Mouse (Mus musculus) liver (tissue): Measurements from ENCODE around the gene Iqcg.

ENCODE experiments used
- DNase-seq: peaks from one replicate; pipeline ENCODE4 v3.0.0-alpha.2; 2020; ENCODE audit warnings: mixed read lengths

The Iqcg gene

DNA sequence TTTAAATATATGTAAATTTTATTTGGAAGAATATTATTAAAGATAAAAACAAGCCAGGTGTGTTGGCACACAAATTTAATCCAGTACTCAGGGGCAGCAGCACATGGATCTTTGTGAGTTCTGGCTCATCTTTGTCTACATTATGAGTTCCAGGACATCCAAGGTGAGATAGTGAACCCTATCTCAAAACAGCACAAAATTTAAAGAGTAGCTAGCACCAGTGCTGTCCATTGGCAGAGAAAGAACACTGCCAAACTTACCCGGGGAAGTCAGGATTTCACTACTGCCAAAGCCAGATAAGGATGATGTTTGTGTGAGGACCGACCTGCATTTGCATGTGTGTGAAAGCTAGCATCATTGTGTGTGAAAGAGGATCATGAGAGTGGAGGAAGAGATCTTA is 83.0 kb downstream of the Iqcg start:
- no peak for DNase-seq

DNA sequence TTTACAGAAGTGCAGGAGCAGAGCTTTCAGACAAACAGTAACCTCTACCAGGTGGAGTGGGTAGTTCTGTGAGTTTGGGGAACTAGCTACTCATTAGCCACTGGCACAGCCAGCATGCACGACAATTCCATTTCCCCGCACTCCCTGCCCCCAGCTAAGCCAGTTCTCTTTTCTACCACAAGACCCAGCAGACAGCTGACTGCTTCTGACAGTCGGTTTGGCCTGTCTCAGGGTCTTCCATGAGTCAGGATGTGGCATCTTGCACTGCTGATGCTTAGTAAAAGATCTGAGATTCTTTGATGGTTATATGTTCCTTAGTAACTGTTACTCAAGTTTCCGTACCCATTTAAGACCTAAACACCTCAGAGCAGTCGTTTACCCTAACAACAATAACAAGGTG is 83.5 kb downstream of the Iqcg start:
- DNase-seq, result no peak
